Mouse (Mus musculus): Measurements from ENCODE around the gene Tnnc2. TPM values are rescaled to one million over a fixed set of nuclear protein-coding genes. Genes with fewer than 3 reads are reported as not detected.

The Tnnc2 gene
- not detected in 2 replicates for total RNA-seq (2017)

GRCm38 (mm10) chr2:164779481-164780086 lies at the start of gene Tnnc2:
Tnnc2 (minus strand) TSS chr2:164779967.
- no peak for ATAC-seq (replicated peaks; ENCODE audit: low read depth, poor library complexity, severe bottlenecking)

- no peak for ATAC-seq (replicated peaks; ENCODE audit: low read depth, poor library complexity, severe bottlenecking)
These were observed 49.3 kb upstream of the Tnnc2 start for GRCm38 (mm10) chr2:164829090-164829489.

GRCm38 (mm10) chr2:164828437-164828836 lies 48.7 kb upstream of the Tnnc2 start, which contains the start of gene Spata25:
Spata25 (minus strand) TSS chr2:164828537.
- no peak for ATAC-seq (replicated peaks; ENCODE audit: low read depth, poor library complexity, severe bottlenecking)

- ATAC-seq (replicated peaks; ENCODE audit: low read depth, poor library complexity, severe bottlenecking): no peak
These were observed 47.5 kb upstream of the Tnnc2 start for GRCm38 (mm10) chr2:164827146-164827850.

- no peak for ATAC-seq (replicated peaks; ENCODE audit: low read depth, poor library complexity, severe bottlenecking)
These were observed 45.8 kb upstream of the Tnnc2 start for GRCm38 (mm10) chr2:164825521-164825920.

GRCm38 (mm10) chr2:164823969-164824368 lies 44.2 kb upstream of the Tnnc2 start:
- ATAC-seq (replicated peaks; ENCODE audit: low read depth, poor library complexity, severe bottlenecking): no peak

GRCm38 (mm10) chr2:164823181-164823585 lies 43.4 kb upstream of the Tnnc2 start:
- ATAC-seq (replicated peaks; ENCODE audit: low read depth, poor library complexity, severe bottlenecking): peak; percentile 63

- peak; percentile 99 for ATAC-seq (replicated peaks; ENCODE audit: low read depth, poor library complexity, severe bottlenecking)
These were observed 42.9 kb upstream of the Tnnc2 start, which contains the start of gene Zswim1 for GRCm38 (mm10) chr2:164822636-164823165. Zswim1 (plus strand) TSS chr2:164822686.

- ATAC-seq (replicated peaks; ENCODE audit: low read depth, poor library complexity, severe bottlenecking): no peak
These were observed 41.3 kb upstream of the Tnnc2 start for GRCm38 (mm10) chr2:164821060-164821459.

GRCm38 (mm10) chr2:164817703-164818102 lies 37.9 kb upstream of the Tnnc2 start:
- no peak for ATAC-seq (replicated peaks; ENCODE audit: low read depth, poor library complexity, severe bottlenecking)

- no peak for ATAC-seq (replicated peaks; ENCODE audit: low read depth, poor library complexity, severe bottlenecking)
These were observed 37.4 kb upstream of the Tnnc2 start for GRCm38 (mm10) chr2:164817206-164817605.

- peak; percentile 29; the same call in 1 of the 2 replicates for ATAC-seq (replicated peaks; ENCODE audit: low read depth, poor library complexity, severe bottlenecking)
These were observed 36.1 kb upstream of the Tnnc2 start for GRCm38 (mm10) chr2:164815821-164816220.

- peak; percentile 75 for ATAC-seq (replicated peaks; ENCODE audit: low read depth, poor library complexity, severe bottlenecking)
These were observed 35.6 kb upstream of the Tnnc2 start for GRCm38 (mm10) chr2:164815348-164815747.

- no peak for ATAC-seq (replicated peaks; ENCODE audit: low read depth, poor library complexity, severe bottlenecking)
These were observed 33.8 kb upstream of the Tnnc2 start for GRCm38 (mm10) chr2:164813557-164813956.

GRCm38 (mm10) chr2:164806614-164807013 lies 26.8 kb upstream of the Tnnc2 start:
- ATAC-seq (replicated peaks; ENCODE audit: low read depth, poor library complexity, severe bottlenecking): no peak

GRCm38 (mm10) chr2:164805332-164805718 lies 25.6 kb upstream of the Tnnc2 start:
- ATAC-seq (replicated peaks; ENCODE audit: low read depth, poor library complexity, severe bottlenecking): peak; percentile 38; the same call in 1 of the 2 replicates

GRCm38 (mm10) chr2:164804533-164805331 lies 25.0 kb upstream of the Tnnc2 start, which contains the start of the genes Acot8 and Zswim3:
Acot8 (minus strand) TSS chr2:164804882.
Zswim3 (plus strand) TSS chr2:164805098.
- peak; percentile 95 for ATAC-seq (replicated peaks; ENCODE audit: low read depth, poor library complexity, severe bottlenecking)

GRCm38 (mm10) chr2:164803921-164804313 lies 24.1 kb upstream of the Tnnc2 start:
- ATAC-seq (replicated peaks; ENCODE audit: low read depth, poor library complexity, severe bottlenecking): no peak

GRCm38 (mm10) chr2:164803201-164803920 lies 23.6 kb upstream of the Tnnc2 start:
- no peak for ATAC-seq (replicated peaks; ENCODE audit: low read depth, poor library complexity, severe bottlenecking)

Data from common myeloid progenitor, adult 5-6 weeks (primary cell).